Mouse (Mus musculus) hindbrain, embryonic 13.5 days (tissue): Measurements from ENCODE around the gene Ttc9c. TPM values are rescaled to one million over a fixed set of nuclear protein-coding genes. Genes with fewer than 3 reads are reported as not detected.

ENCODE experiments used
- ATAC-seq: fragments of 200-750 bp; cut with Nextera tagmentation; 2 replicates; pipeline ENCODE4 v1.8.0; 2017; ENCODE audit warnings: moderate TSS enrichment; ENCODE audit not compliant: low FRiP score
- H3K27ac ChIP-seq: fragments of 300-500 bp; sonication (generic); 2 replicates; pipeline ENCODE4 v1.5.1; 2015; ENCODE audit warnings: inconsistent platforms, mild to moderate bottlenecking, moderate library complexity
- H3K27me3 ChIP-seq: fragments of 300-500 bp; sonication (generic); 2 replicates; pipeline ENCODE4 v1.6.1; 2015; ENCODE audit warnings: mild to moderate bottlenecking, inconsistent platforms
- H3K36me3 ChIP-seq: fragments of 300-500 bp; sonication (generic); 2 replicates; pipeline ENCODE4 v1.6.1; 2015; ENCODE audit warnings: mild to moderate bottlenecking, inconsistent platforms
- H3K4me1 ChIP-seq: fragments of 300-500 bp; sonication (generic); replicated peaks from 2 replicates; pipeline ENCODE4 v1.6.1; 2015; ENCODE audit warnings: inconsistent platforms
- H3K4me2 ChIP-seq: fragments of 300-500 bp; sonication (generic); 2 replicates; pipeline ENCODE4 v1.6.1; 2015; ENCODE audit warnings: inconsistent platforms, mild to moderate bottlenecking, moderate library complexity
- H3K4me3 ChIP-seq: fragments of 300-500 bp; sonication (generic); 2 replicates; pipeline ENCODE4 v1.5.1; 2015; ENCODE audit warnings: mild to moderate bottlenecking, inconsistent platforms
- H3K9ac ChIP-seq: fragments of 300-500 bp; sonication (generic); 2 replicates; pipeline ENCODE4 v1.6.1; 2015; ENCODE audit warnings: mild to moderate bottlenecking, inconsistent platforms
- H3K9me3 ChIP-seq: fragments of 300-500 bp; sonication (generic); 2 replicates; pipeline ENCODE4 v1.6.1; 2016; ENCODE audit warnings: inconsistent platforms
- WGBS: fragments of 180-500 bp; shearing (Covaris S2); methylation state at CpG from one replicate; pipeline ENCODE4 v1.1.7; 2015; 5-methylcytosine and 5-hydroxymethylcytosine counted together
- polyA plus RNA-seq: library from polyadenylated mRNA; unstranded; fragments of >200 nt; fragmentation: Nextera tagmentation; extraction: Ambion mirVana; gene quantifications from 2 replicates; pipeline ENCODE4 v1.2.1, GENCODE M21; 2015

Ttc9c gene
- polyA plus RNA-seq, 1 experiment from 2014 or later = 60.4 TPM

DNA sequence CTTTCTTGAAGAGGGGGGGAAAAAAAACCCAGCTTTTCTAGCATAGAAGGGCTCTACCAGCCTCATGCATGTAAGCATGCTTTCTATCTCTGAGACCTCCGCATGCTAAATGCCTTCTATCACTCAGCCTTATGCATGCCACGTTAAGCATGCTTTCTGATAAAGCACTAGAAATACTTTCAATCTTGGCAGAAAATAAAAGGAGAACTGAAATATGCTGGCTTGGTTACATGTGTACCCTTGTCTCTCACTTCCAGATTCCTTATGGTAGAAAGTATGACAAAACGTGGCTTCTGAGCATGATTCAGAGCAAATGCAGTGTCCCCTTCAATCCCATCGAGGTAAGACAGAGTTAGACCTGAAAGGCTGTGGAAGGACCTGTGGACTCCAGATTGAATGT, 55.9 kb downstream of the Ttc9c start:
- peaks cover 9% of the 10 kb centered on the region for H3K4me1 ChIP-seq
- no peak for ATAC-seq
- H3K36me3 ChIP-seq = peaks cover 64% of the 10 kb centered on the region
- no peak overlapping the region for H3K4me3 ChIP-seq
- no peaks in the 10 kb centered on the region for H3K9me3 ChIP-seq
- H3K9ac ChIP-seq = no peak overlapping the region
- no peak overlapping the region for H3K4me2 ChIP-seq
- H3K27me3 ChIP-seq = no peaks in the 10 kb centered on the region
- H3K27ac ChIP-seq = no peak overlapping the region
- 92% methylated on average over 4 of the region's 4 CpGs for WGBS

DNA sequence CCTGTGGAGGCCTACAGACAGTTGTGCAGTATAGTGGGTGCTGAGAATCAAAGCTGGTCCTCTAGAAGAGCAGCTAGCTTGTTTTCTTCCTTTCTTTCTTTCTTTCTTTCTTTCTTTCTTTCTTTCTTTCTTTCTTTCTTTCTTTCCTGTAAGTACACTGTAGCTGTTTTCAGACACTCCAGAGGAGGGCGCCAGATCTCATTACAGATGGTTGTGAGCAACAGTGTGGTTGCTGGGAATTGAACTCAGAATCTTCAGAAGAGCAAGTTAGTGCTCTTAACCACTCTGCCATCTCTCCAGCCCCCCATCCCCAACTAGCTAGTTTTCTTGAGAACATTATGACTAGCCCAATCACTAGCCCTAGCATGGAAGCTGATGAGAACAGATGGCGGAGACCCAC, 58.4 kb downstream of the Ttc9c start:
- no peak overlapping the region for H3K9ac ChIP-seq
- no peak overlapping the region for H3K27ac ChIP-seq
- WGBS = 97% methylated on average over 2 of the region's 2 CpGs
- ATAC-seq = no peak
- H3K9me3 ChIP-seq = no peaks in the 10 kb centered on the region
- H3K36me3 ChIP-seq = peaks cover 39% of the 10 kb centered on the region
- H3K4me3 ChIP-seq = no peak overlapping the region
- H3K4me1 ChIP-seq = peaks cover 23% of the 10 kb centered on the region
- no peaks in the 10 kb centered on the region for H3K27me3 ChIP-seq
- H3K4me2 ChIP-seq = no peak overlapping the region

Other genes starting within 250 kb of the Ttc9c start
- gene Slc22a8, start 228.1 kb downstream of the Ttc9c start, polyA plus RNA-seq = 4.4 and 4.8 TPM in 2 replicates
- 8.3 and 9.8 TPM in 2 replicates for gene Slc22a6, start 201.3 kb downstream of the Ttc9c start, polyA plus RNA-seq
- 0.51 and 0.71 TPM in 2 replicates for gene Chrm1, start 155.5 kb downstream of the Ttc9c start, polyA plus RNA-seq
- gene Slc3a2, start 96.0 kb downstream of the Ttc9c start, polyA plus RNA-seq = 153 and 163 TPM in 2 replicates
- 82.6 and 89.9 TPM in 2 replicates for gene Wdr74, start 83.5 kb downstream of the Ttc9c start, polyA plus RNA-seq
- gene 1700092M07Rik, start 78.6 kb downstream of the Ttc9c start, polyA plus RNA-seq = 1.9 and 3.0 TPM in 2 replicates
- 120 and 128 TPM in 2 replicates for gene Stx5a, start 77.9 kb downstream of the Ttc9c start, polyA plus RNA-seq
- 168 and 170 TPM in 2 replicates for gene Nxf1, start 62.3 kb downstream of the Ttc9c start, polyA plus RNA-seq
- gene Tmem223, start 48.3 kb downstream of the Ttc9c start, polyA plus RNA-seq = 257 and 258 TPM in 2 replicates
- 38.1 and 38.6 TPM in 2 replicates for gene Tmem179b, start 44.9 kb downstream of the Ttc9c start, polyA plus RNA-seq
- gene Taf6l, start 32.9 kb downstream of the Ttc9c start, polyA plus RNA-seq = 27.1 and 30.1 TPM in 2 replicates
- gene Polr2g, start 20.8 kb downstream of the Ttc9c start, polyA plus RNA-seq = 153 and 163 TPM in 2 replicates
- 8.0 and 8.4 TPM in 2 replicates for gene Zbtb3, start 16.8 kb downstream of the Ttc9c start, polyA plus RNA-seq
- 5.8 and 6.3 TPM in 2 replicates for gene Hnrnpul2, start 677 bp upstream of the Ttc9c start, polyA plus RNA-seq
- gene AC129217.1, start 10.4 kb upstream of the Ttc9c start, polyA plus RNA-seq = not detected in 2 replicates
- gene Bscl2, start 18.1 kb upstream of the Ttc9c start, polyA plus RNA-seq = 82.9 and 84.0 TPM in 2 replicates
- gene Gng3, start 19.9 kb upstream of the Ttc9c start, polyA plus RNA-seq = 346 and 374 TPM in 2 replicates
- gene Lrrn4cl, start 31.4 kb upstream of the Ttc9c start, polyA plus RNA-seq = 1.0 and 1.3 TPM in 2 replicates
- 162 TPM in 2 replicates for gene Ubxn1, start 52.2 kb upstream of the Ttc9c start, polyA plus RNA-seq
- 71.0 and 72.3 TPM in 2 replicates for gene Uqcc3, start 61.6 kb upstream of the Ttc9c start, polyA plus RNA-seq
- gene Lbhd1, start 64.4 kb upstream of the Ttc9c start, polyA plus RNA-seq = 45.3 and 57.7 TPM in 2 replicates
- gene Gm49403, start 64.6 kb upstream of the Ttc9c start, polyA plus RNA-seq = not detected in 2 replicates
- 56.5 and 61.6 TPM in 2 replicates for gene 1810009A15Rik, start 69.5 kb upstream of the Ttc9c start, polyA plus RNA-seq
- gene Gm49416, start 69.6 kb upstream of the Ttc9c start, polyA plus RNA-seq = not detected in 2 replicates
- gene Ints5, start 73.7 kb upstream of the Ttc9c start, polyA plus RNA-seq = 34.3 and 34.6 TPM in 2 replicates
- gene Ganab, start 78.7 kb upstream of the Ttc9c start, polyA plus RNA-seq = 91.7 and 95.9 TPM in 2 replicates
- gene B3gat3, start 101.0 kb upstream of the Ttc9c start, polyA plus RNA-seq = 89.7 and 91.8 TPM in 2 replicates
- 1.6 and 1.8 TPM in 2 replicates for gene Rom1, start 110.0 kb upstream of the Ttc9c start, polyA plus RNA-seq
- 9.4 and 11.3 TPM in 2 replicates for gene Eml3, start 110.2 kb upstream of the Ttc9c start, polyA plus RNA-seq
- 133 and 137 TPM in 2 replicates for gene Mta2, start 122.5 kb upstream of the Ttc9c start, polyA plus RNA-seq
- gene Tut1, start 134.5 kb upstream of the Ttc9c start, polyA plus RNA-seq = 29.4 and 31.1 TPM in 2 replicates
- gene Eef1g, start 147.7 kb upstream of the Ttc9c start, polyA plus RNA-seq = 344 and 348 TPM in 2 replicates
- 5.7 and 6.4 TPM in 2 replicates for gene Ahnak, start 170.0 kb upstream of the Ttc9c start, polyA plus RNA-seq